Mouse (Mus musculus) cortical plate, adult 2 months (tissue): ENCODE data around the gene Faap100. TPM values are rescaled to one million over a fixed set of nuclear protein-coding genes. Genes with fewer than 3 reads are reported as not detected.
"Not testable (repeated sequence)": the region's sequence is repeated elsewhere in the genome, so short reads cannot be mapped to it uniquely, and the experiment has no call there.

Experiments
- H3K27ac ChIP-seq: fragments of 200-500 bp; 2 replicates; pipeline ENCODE4 v1.5.1; 2012; ENCODE audit warnings: low read length, control low read depth, inconsistent platforms; ENCODE audit not compliant: insufficient read depth
- H3K4me1 ChIP-seq: fragments of 200-500 bp; 2 replicates; pipeline ENCODE4 v1.6.1; 2011; ENCODE audit warnings: low read length; ENCODE audit not compliant: control insufficient read depth, insufficient read depth
- H3K4me3 ChIP-seq: fragments of 200-500 bp; 2 replicates; pipeline ENCODE4 v1.5.1; 2011; ENCODE audit warnings: mild to moderate bottlenecking, low read length, control low read depth; ENCODE audit not compliant: insufficient read depth
- CTCF ChIP-seq: fragments of 200-500 bp; IDR thresholded peaks from 2 replicates; pipeline ENCODE4 v1.5.1; 2011; ENCODE audit warnings: mild to moderate bottlenecking, control low read depth, low read length; ENCODE audit not compliant: insufficient read depth; ENCODE audit errors: extremely low read depth
- POLR2A ChIP-seq: fragments of 200-500 bp; IDR thresholded peaks from 2 replicates; pipeline ENCODE4 v1.6.1; 2011; ENCODE audit warnings: mild to moderate bottlenecking, low read length, control low read depth; ENCODE audit not compliant: insufficient read depth; ENCODE audit errors: extremely low read depth
- polyA plus RNA-seq: library from polyadenylated mRNA; depleted of rRNA; stranded (reverse); fragments of >200 nt; gene quantifications from 2 replicates; pipeline ENCODE4 v1.2.3, GENCODE M21; 2012

The Faap100 gene
- polyA plus RNA-seq, 1 experiment, result 22.8 TPM

GRCm38 (mm10) chr11:120353500-120354303 lies 24.9 kb downstream of the Faap100 start:
- H3K4me1 ChIP-seq, result peaks cover 5% of the 10 kb centered on the region
- H3K4me3 ChIP-seq, result no peak overlapping the region
- H3K27ac ChIP-seq, result no peak overlapping the region
- TF ChIP-seq POLR2A (no peak), CTCF (peak; percentile 32)

- H3K4me1 ChIP-seq, result peaks cover 5% of the 10 kb centered on the region
- H3K4me3 ChIP-seq, result no peak overlapping the region
- no peak for TF ChIP-seq POLR2A
- no peak for TF ChIP-seq CTCF
- no peak overlapping the region for H3K27ac ChIP-seq
These were observed 25.8 kb downstream of the Faap100 start for GRCm38 (mm10) chr11:120352571-120353290.

- not testable (repeated sequence) for H3K4me1 ChIP-seq, H3K27ac ChIP-seq, H3K4me3 ChIP-seq
These were observed 26.5 kb downstream of the Faap100 start for GRCm38 (mm10) chr11:120352093-120352350.

- Histone ChIP-seq H3K4me3 (no peak overlapping the region; the same call in 1 of the 2 replicates), H3K4me1 (peaks cover 3% of the 10 kb centered on the region; the same call in 1 of the 2 replicates), H3K27ac (no peak overlapping the region)
- TF ChIP-seq POLR2A (no peak), CTCF (no peak)
These were observed 27.1 kb downstream of the Faap100 start for GRCm38 (mm10) chr11:120351250-120352092.

- H3K27ac ChIP-seq, result peak overlapping the region; percentile 95; the same call in 1 of the 2 replicates
These were observed 27.9 kb downstream of the Faap100 start for GRCm38 (mm10) chr11:120350711-120351110.

GRCm38 (mm10) chr11:120349986-120350702 lies 28.4 kb downstream of the Faap100 start:
- TF ChIP-seq CTCF, result no peak
- TF ChIP-seq POLR2A, result peak; percentile 35; the same call in 1 of the 2 replicates
- Histone ChIP-seq H3K4me3 (peak overlapping the region; percentile 64), H3K4me1 (peaks cover 3% of the 10 kb centered on the region; the same call in 1 of the 2 replicates), H3K27ac (peak overlapping the region; percentile 99)

More at GRCm38 (mm10) chr11:120350711-120351110, 27.9 kb downstream of the Faap100 start:
- peaks cover 3% of the 10 kb centered on the region; the same call in 1 of the 2 replicates for H3K4me1 ChIP-seq
- TF ChIP-seq CTCF (no peak), POLR2A (no peak)
- peak overlapping the region; percentile 64; the same call in 1 of the 2 replicates for H3K4me3 ChIP-seq

GRCm38 (mm10) chr11:120349371-120349985 lies 29.1 kb downstream of the Faap100 start:
- Histone ChIP-seq H3K4me1 (peaks cover 3% of the 10 kb centered on the region; the same call in 1 of the 2 replicates), H3K4me3 (peak overlapping the region; percentile 64)
- TF ChIP-seq CTCF, result no peak

GRCm38 (mm10) chr11:120348684-120349370 lies 29.7 kb downstream of the Faap100 start:
- peaks cover 3% of the 10 kb centered on the region; the same call in 1 of the 2 replicates for H3K4me1 ChIP-seq
- 0 out of 2 replicates have a peak, but pooled peaks have one; percentile 5 for TF ChIP-seq POLR2A
- no peak for TF ChIP-seq CTCF
- peak overlapping the region; percentile 99 for H3K27ac ChIP-seq

More at GRCm38 (mm10) chr11:120349371-120349985, 29.1 kb downstream of the Faap100 start:
- H3K27ac ChIP-seq, result peak overlapping the region; percentile 99

More at GRCm38 (mm10) chr11:120348684-120349370, 29.7 kb downstream of the Faap100 start:
- peak overlapping the region; percentile 64 for H3K4me3 ChIP-seq
